Mouse (Mus musculus): ENCODE measurements around the gene Sgca.

DNA sequence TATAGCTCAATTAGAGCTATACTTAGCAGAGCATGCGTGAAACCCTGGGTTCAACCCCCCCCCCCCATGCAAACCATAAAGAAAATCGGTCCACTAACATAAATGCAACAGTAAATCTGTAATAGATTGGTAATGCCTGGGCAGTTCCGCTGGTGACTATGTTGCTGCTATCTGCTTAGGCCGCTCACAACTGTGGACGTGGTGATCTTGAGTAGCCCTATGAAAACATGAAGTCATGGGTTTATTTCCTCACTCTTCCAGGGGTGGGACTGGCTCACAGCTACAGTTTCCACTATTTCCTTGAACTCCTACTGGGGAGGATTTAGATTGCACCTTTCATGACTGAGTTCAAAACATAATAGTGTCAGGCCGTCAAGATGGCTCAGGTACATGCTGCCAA is 58.4 kb downstream of the Sgca start:
- TF ChIP-seq CTCF (IDR thresholded peaks at IDR 0.05; ENCODE audit: insufficient read depth, low read length), result no peak
- no peak for TF ChIP-seq POLR2A (IDR thresholded peaks at IDR 0.05; ENCODE audit: borderline replicate concordance, extremely low read depth, low read depth, low read length)

Measured in lung, adult 2 months (tissue).